Mouse (Mus musculus) G1E (cell line): Measurements from ENCODE around the gene Lamp2. TPM values are rescaled to one million over a fixed set of nuclear protein-coding genes. Genes with fewer than 3 reads are reported as not detected.

Source experiments
- ATAC-seq: 2 replicates; pipeline ENCODE4 v1.8.0; 2016; ENCODE audit warnings: mild to moderate bottlenecking; ENCODE audit not compliant: insufficient number of reproducible peaks, poor library complexity, low FRiP score, severe bottlenecking; ENCODE audit errors: extremely low read depth
- DNase-seq: peaks from one replicate; pipeline ENCODE4 v3.0.0; 2012; ENCODE audit warnings: low spot score
- H3K27me3 ChIP-seq: 2 replicates; pipeline ENCODE4 v1.6.1; 2012; ENCODE audit warnings: mild to moderate bottlenecking, low read length, inconsistent platforms; ENCODE audit not compliant: insufficient read depth
- H3K36me3 ChIP-seq: replicated peaks from 2 replicates; pipeline ENCODE3; 2012; ENCODE audit warnings: mild to moderate bottlenecking, inconsistent platforms
- H3K4me1 ChIP-seq: 2 replicates; pipeline ENCODE4 v1.6.1; 2012; ENCODE audit warnings: low read depth, low read length, inconsistent platforms, mixed read lengths; ENCODE audit not compliant: insufficient read depth
- H3K4me3 ChIP-seq: 2 replicates; pipeline ENCODE4 v1.5.1; 2012; ENCODE audit warnings: low read depth, mild to moderate bottlenecking, inconsistent platforms, low read length, moderate library complexity, mixed read lengths
- H3K9me3 ChIP-seq: replicated peaks from 2 replicates; pipeline ENCODE4 v1.6.1; 2012; ENCODE audit warnings: inconsistent platforms
- CTCF ChIP-seq: IDR thresholded peaks from 2 replicates; pipeline ENCODE4 v1.5.1; 2012; ENCODE audit warnings: low read depth, low read length, inconsistent platforms, mixed read lengths
- GATA1 ChIP-seq: IDR thresholded peaks from 2 replicates; pipeline ENCODE4 v1.6.1; 2012; ENCODE audit warnings: borderline replicate concordance, low read length, inconsistent platforms, mixed read lengths
- GATA2 ChIP-seq: IDR thresholded peaks from 2 replicates; pipeline ENCODE4 v1.6.1; 2012; ENCODE audit warnings: low read depth, low read length, inconsistent platforms, borderline replicate concordance
- POLR2AphosphoS5 ChIP-seq: IDR thresholded peaks from 2 replicates; pipeline ENCODE4 v1.6.1; 2012; ENCODE audit warnings: low read depth, low read length, inconsistent platforms; ENCODE audit not compliant: insufficient replicate concordance
- TAL1 ChIP-seq: conservative IDR thresholded peaks from 2 replicates; pipeline ENCODE4 v1.6.1; 2012; ENCODE audit warnings: low read depth, low read length, inconsistent platforms, mixed read lengths
- polyA plus RNA-seq: library from polyadenylated mRNA; stranded (reverse); fragments of >175 nt; gene quantifications from 2 replicates; pipeline ENCODE4 v1.2.3, GENCODE M21; 2012
- total RNA-seq, 2 experiments: library from RNA; stranded (forward) in 1 of 2; stranded (reverse) in 1 of 2; fragments of 200-1000 nt in 1 of 2; fragments of >200 nt in 1 of 2; fragmentation: Nextera tagmentation in 1 of 2; gene quantifications; 2 replicates each; pipeline ENCODE4 v1.2.3; 2014 to 2017

Gene Lamp2
- total and polyA plus RNA-seq, 3 experiments: 9.3 to 355 (median 270) TPM

DNA sequence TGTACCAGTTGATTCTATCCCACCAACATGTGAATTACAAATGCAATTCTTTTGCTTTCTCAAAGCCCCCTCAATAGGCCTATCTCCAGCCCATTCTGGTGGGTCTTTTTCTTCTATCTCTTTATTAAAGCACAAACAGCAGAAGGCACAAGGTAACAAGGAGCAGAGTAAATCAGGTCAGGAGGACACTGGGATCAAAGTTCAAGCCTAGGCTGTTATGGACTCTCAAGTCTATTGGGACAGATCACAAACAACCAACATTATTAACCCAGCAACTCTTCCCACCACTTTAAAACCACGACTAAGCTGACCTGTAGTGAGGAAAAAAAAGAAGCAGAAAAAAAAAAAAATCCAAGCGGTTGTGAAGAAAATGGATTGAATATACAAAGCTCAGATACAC, 1.4 kb downstream of the Lamp2 start:
- TF ChIP-seq GATA2: no peak
- DNase-seq (no peak), ATAC-seq (no peak)
- no peaks in the 10 kb centered on the region for H3K27me3 ChIP-seq
- peaks cover 2% of the 10 kb centered on the region; the same call in 1 of the 2 replicates for H3K4me1 ChIP-seq
- no peaks in the 10 kb centered on the region for H3K9me3 ChIP-seq
- H3K36me3 ChIP-seq: peaks cover 36% of the 10 kb centered on the region
- peak overlapping the region; percentile 75; the same call in 1 of the 2 replicates for H3K4me3 ChIP-seq

DNA sequence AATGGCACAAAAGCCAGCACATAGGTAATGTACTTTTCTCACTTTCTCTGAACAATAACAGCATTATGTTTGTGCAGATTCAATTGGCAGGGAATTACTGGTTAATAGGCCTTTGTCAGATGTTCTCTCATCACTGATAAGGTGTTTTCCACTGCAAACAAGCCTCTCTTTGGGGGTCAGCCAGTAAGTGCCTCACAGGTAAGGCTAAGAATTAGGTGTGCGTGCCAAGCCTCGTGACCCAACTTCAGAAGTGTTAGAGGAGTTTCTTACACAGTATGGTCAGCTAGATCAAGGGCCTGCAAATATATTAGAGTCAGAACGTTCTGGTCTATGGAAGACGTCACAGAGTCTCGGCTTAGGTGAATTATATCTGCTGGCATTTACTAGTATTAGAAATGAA, 2.3 kb downstream of the Lamp2 start:
- no peak overlapping the region for H3K4me3 ChIP-seq
- DNase-seq (no peak), ATAC-seq (no peak)
- peaks cover 2% of the 10 kb centered on the region; the same call in 1 of the 2 replicates for H3K4me1 ChIP-seq
- TF ChIP-seq POLR2AphosphoS5 (no peak), CTCF (no peak), GATA1 (no peak), TAL1 (no peak), GATA2 (no peak)
- H3K27me3 ChIP-seq: no peaks in the 10 kb centered on the region
- no peaks in the 10 kb centered on the region for H3K9me3 ChIP-seq
- peaks cover 46% of the 10 kb centered on the region for H3K36me3 ChIP-seq

DNA sequence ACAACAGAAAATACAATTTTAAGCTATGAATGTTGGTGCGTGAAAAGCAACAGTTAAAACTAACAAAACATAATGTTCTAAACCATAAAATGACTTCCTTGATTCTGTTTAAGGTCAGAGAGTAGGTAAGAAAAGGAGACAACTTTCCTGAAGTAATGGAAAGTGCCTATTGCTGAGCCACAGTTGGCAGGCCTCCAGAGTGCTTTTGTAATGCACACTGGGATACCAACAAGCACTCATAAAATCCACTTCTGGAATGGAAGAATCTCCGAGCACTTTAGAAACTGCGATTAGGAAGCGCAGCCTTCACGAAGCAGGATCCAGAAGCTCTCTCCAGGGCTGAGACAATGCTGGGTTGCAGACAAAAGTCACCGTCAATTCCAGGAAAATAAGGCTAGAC, 5.8 kb downstream of the Lamp2 start:
- Histone ChIP-seq H3K27me3 (no peaks in the 10 kb centered on the region), H3K9me3 (no peaks in the 10 kb centered on the region), H3K4me1 (peaks cover 2% of the 10 kb centered on the region; the same call in 1 of the 2 replicates), H3K36me3 (peaks cover 60% of the 10 kb centered on the region), H3K4me3 (no peak overlapping the region)
- TF ChIP-seq TAL1 (no peak), GATA1 (no peak), GATA2 (no peak)
- no peak for ATAC-seq
- no peak for DNase-seq

DNA sequence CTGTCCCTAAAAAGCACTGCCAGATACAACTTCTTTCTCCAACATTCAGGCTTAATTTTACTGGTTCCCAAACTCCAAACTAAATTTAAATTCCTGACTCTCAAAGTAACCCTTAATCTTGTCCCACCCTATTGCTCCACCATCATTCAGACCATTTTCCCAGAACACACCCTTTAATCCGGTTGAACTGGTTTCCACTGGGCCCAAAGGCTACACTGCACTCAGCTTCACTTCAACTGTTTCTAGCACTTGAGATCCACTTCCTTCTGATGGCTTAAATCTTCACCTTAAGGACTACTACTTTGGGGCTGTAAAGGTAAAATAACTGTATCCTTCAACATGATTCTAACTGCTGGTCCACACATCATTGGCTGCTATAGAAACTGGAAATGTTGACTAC, 10.5 kb downstream of the Lamp2 start:
- Histone ChIP-seq H3K4me1 (no peaks in the 10 kb centered on the region), H3K27me3 (no peaks in the 10 kb centered on the region), H3K36me3 (peaks cover 52% of the 10 kb centered on the region), H3K4me3 (no peak overlapping the region), H3K9me3 (no peaks in the 10 kb centered on the region)
- ATAC-seq: no peak
- no peak for DNase-seq
- TF ChIP-seq CTCF (no peak), GATA1 (no peak), GATA2 (no peak), POLR2AphosphoS5 (no peak), TAL1 (no peak)

DNA sequence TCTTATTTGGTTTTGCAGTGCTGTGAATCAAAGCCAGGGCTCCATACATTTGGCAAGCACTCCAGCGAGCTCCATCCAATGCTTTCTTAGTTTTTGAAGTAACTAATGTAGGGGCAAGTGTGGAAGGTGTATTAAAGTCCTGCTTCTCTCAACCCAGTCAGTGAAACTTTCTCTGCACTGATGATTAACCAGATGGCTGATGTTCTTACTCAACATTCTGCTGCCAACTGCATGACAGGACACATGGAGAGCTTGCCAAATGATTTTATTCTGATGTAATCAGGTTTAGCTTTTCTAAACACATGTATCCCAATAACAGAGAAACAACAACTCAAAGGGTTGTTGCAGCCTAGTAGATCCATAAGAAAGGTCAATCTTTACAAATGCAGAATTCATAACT, 13.8 kb downstream of the Lamp2 start:
- Histone ChIP-seq H3K4me3 (no peak overlapping the region), H3K27me3 (no peaks in the 10 kb centered on the region), H3K4me1 (no peaks in the 10 kb centered on the region), H3K9me3 (no peaks in the 10 kb centered on the region), H3K36me3 (peaks cover 48% of the 10 kb centered on the region)
- DNase-seq (no peak), ATAC-seq (no peak)
- TF ChIP-seq TAL1 (no peak), POLR2AphosphoS5 (no peak), CTCF (no peak), GATA1 (no peak), GATA2 (no peak)

DNA sequence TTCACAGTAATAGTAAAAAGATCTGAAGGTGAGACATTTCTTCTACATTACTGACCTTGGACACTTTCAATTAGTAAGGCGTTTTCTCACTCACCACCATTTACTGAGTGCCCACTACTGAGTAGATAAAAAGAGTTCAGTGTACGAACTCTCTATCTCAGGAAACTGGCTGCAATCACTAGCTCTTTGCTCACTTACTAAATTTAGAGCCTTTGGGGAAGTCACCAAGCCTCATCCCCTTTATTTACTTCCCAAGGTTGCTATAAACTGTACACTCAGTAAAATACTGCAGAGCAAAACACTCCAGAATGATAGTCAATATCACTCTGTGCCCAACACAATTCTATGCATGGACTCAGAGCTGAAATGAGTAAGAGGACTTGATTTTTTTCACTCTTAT, 16.6 kb downstream of the Lamp2 start:
- TF ChIP-seq TAL1: no peak
- no peak for TF ChIP-seq CTCF
- no peak for TF ChIP-seq POLR2AphosphoS5
- no peak for TF ChIP-seq GATA2
- no peak for TF ChIP-seq GATA1
- Histone ChIP-seq H3K9me3 (no peaks in the 10 kb centered on the region), H3K27me3 (no peaks in the 10 kb centered on the region), H3K36me3 (peaks cover 58% of the 10 kb centered on the region), H3K4me3 (no peak overlapping the region), H3K4me1 (no peaks in the 10 kb centered on the region)
- DNase-seq (no peak), ATAC-seq (no peak)
